8 mouse cellular contexts compared by ENCODE assay signal in genomic region chr9:107340911-107341645, GRCm38 (mm10). TPM values are rescaled to one million over a fixed set of nuclear protein-coding genes. Genes with fewer than 3 reads are reported as not detected.
A peak's percentile ranks its signal among the peaks of the same experiment; 100 is the strongest.
DNase-seq lines count a peak whose midpoint lies in the region; ATAC-seq and TF ChIP-seq lines count a peak whose summit lies in the region.

No protein-coding gene starts in this region.

- H3K36me3 ChIP-seq in neural tube, embryonic 11.5 days (ENCODE audit: control insufficient read depth, insufficient read depth, low read length): no peaks in the 10 kb centered on the region
- H3K36me3 ChIP-seq in limb, embryonic 15.5 days: no peaks in the 10 kb centered on the region
- H3K36me3 ChIP-seq in stomach, postnatal 0 days (ENCODE audit: control insufficient read depth, insufficient read depth, low read length): no peaks in the 10 kb centered on the region

- no peak for ATAC-seq in neural tube, embryonic 11.5 days (ENCODE audit: insufficient read depth, low FRiP score, low TSS enrichment)
- no peak for ATAC-seq in limb, embryonic 15.5 days (ENCODE audit: insufficient number of reproducible peaks, low FRiP score, low TSS enrichment, low read depth)
- ATAC-seq in stomach, postnatal 0 days (ENCODE audit: low FRiP score, low TSS enrichment): no peak
- ATAC-seq in megakaryocyte progenitor cell, adult 5-6 weeks (replicated peaks; ENCODE audit: poor library complexity): no peak

- H3K9ac ChIP-seq in neural tube, embryonic 11.5 days (ENCODE audit: low read length): peak overlapping the region; percentile 64
- peak overlapping the region; percentile 38; the same call in 1 of the 2 replicates for H3K9ac ChIP-seq in limb, embryonic 15.5 days
- peak overlapping the region; percentile 63 for H3K9ac ChIP-seq in stomach, postnatal 0 days (ENCODE audit: low read length)

- H3K4me2 ChIP-seq in neural tube, embryonic 11.5 days (ENCODE audit: low read depth): peak overlapping the region; percentile 53
- H3K4me2 ChIP-seq in limb, embryonic 15.5 days: peak overlapping the region; percentile 87
- H3K4me2 ChIP-seq in stomach, postnatal 0 days (replicated peaks; ENCODE audit: low read depth): peak overlapping the region; percentile 97

- TF ChIP-seq CTCF in stomach, postnatal 0 days (IDR thresholded peaks at IDR 0.05; ENCODE audit: low read depth): no peak

- no peak for TF ChIP-seq EP300 in stomach, postnatal 0 days (optimal IDR thresholded peaks at IDR 0.05)

- peak overlapping the region; percentile 51 for H3K4me3 ChIP-seq in neural tube, embryonic 11.5 days (ENCODE audit: low read depth, low read length)
- peak overlapping the region; percentile 63 for H3K4me3 ChIP-seq in limb, embryonic 15.5 days
- H3K4me3 ChIP-seq in stomach, postnatal 0 days (ENCODE audit: low read depth, low read length): peak overlapping the region; percentile 60

- peak; percentile 70 for DNase-seq in cerebellum, adult 9-11 months
- DNase-seq in cerebellum, adult 8-10 months: no peak
- no peak for DNase-seq in neural tube, embryonic 11.5 days (ENCODE audit: low spot score)
- no peak for DNase-seq in neural tube, embryonic 10.5 days (ENCODE audit: extremely low spot score, low spot score)
- no peak for DNase-seq in stomach, postnatal 0 days (ENCODE audit: low spot score)
- DNase-seq in spleen, postnatal 10 days (ENCODE audit: low spot score in 2 of 2): no peak

- H3K9me3 ChIP-seq in neural tube, embryonic 11.5 days (ENCODE audit: control insufficient read depth, low read length): no peaks in the 10 kb centered on the region
- H3K9me3 ChIP-seq in limb, embryonic 15.5 days: no peaks in the 10 kb centered on the region
- H3K9me3 ChIP-seq in stomach, postnatal 0 days (ENCODE audit: control insufficient read depth, low read length): no peaks in the 10 kb centered on the region

- WGBS in neural tube, embryonic 11.5 days: 56% methylated on average over 12 of the region's 12 CpGs
- WGBS in limb, embryonic 15.5 days: 48% methylated on average over 12 of the region's 12 CpGs
- 50% methylated on average over 12 of the region's 12 CpGs for WGBS in stomach, postnatal 0 days

- H3K4me1 ChIP-seq in neural tube, embryonic 11.5 days (ENCODE audit: control insufficient read depth, insufficient read depth, low read length): peaks cover 15% of the 10 kb centered on the region; the same call in 1 of the 2 replicates
- peaks cover 17% of the 10 kb centered on the region for H3K4me1 ChIP-seq in limb, embryonic 15.5 days
- 0 out of 2 replicates have a peak, but pooled peaks cover 2% of the 10 kb centered on the region for H3K4me1 ChIP-seq in stomach, postnatal 0 days (replicated peaks; ENCODE audit: control insufficient read depth, insufficient read depth)

- H3K27ac ChIP-seq in neural tube, embryonic 11.5 days (ENCODE audit: low read depth, low read length): no peak overlapping the region
- H3K27ac ChIP-seq in limb, embryonic 15.5 days: no peak overlapping the region
- H3K27ac ChIP-seq in stomach, postnatal 0 days (replicated peaks): no peak overlapping the region

- no peaks in the 10 kb centered on the region for H3K27me3 ChIP-seq in neural tube, embryonic 11.5 days (ENCODE audit: control insufficient read depth, insufficient read depth, low read length)
- peaks cover 10% of the 10 kb centered on the region for H3K27me3 ChIP-seq in limb, embryonic 15.5 days
- H3K27me3 ChIP-seq in stomach, postnatal 0 days (ENCODE audit: control insufficient read depth, insufficient read depth, low read length): no peaks in the 10 kb centered on the region

RNA-seq across cellular contexts. Expression of gene 6430571L13Rik, which starts 0.7 kb away (rescaled TPM):
- polyA plus RNA-seq in neural tube, embryonic 11.5 days (2014; fragmentation: Nextera tagmentation; extraction: Ambion mirVana): 1.4 and 2.0 TPM in 2 replicates
- polyA plus RNA-seq in limb, embryonic 15.5 days (2015; fragmentation: Nextera tagmentation; extraction: Ambion mirVana): 0.60 and 0.74 TPM in 2 replicates
- 0.63 and 0.73 TPM in 2 replicates for polyA plus RNA-seq in stomach, postnatal 0 days (2015; fragmentation: Nextera tagmentation; extraction: Ambion mirVana)
- total RNA-seq in megakaryocyte progenitor cell, adult 5-6 weeks (2015): 0.07 TPM in 1 of 2 replicates, not detected in the other
- 0.08 and 0.17 TPM in 2 replicates for total RNA-seq in megakaryocyte progenitor cell, adult 5-6 weeks (2017)

RNA-seq across cellular contexts. Expression of gene Hemk1, which starts 2.9 kb away (rescaled TPM):
- 11.1 and 12.4 TPM in 2 replicates for polyA plus RNA-seq in neural tube, embryonic 11.5 days (2014; fragmentation: Nextera tagmentation; extraction: Ambion mirVana)
- polyA plus RNA-seq in limb, embryonic 15.5 days (2015; fragmentation: Nextera tagmentation; extraction: Ambion mirVana): 8.8 and 10.1 TPM in 2 replicates
- polyA plus RNA-seq in stomach, postnatal 0 days (2015; fragmentation: Nextera tagmentation; extraction: Ambion mirVana): 5.3 and 6.7 TPM in 2 replicates
- 14.5 and 20.2 TPM in 2 replicates for total RNA-seq in megakaryocyte progenitor cell, adult 5-6 weeks (2015)
- 12.0 and 14.0 TPM in 2 replicates for total RNA-seq in megakaryocyte progenitor cell, adult 5-6 weeks (2017)

RNA-seq across cellular contexts. Expression of gene Cish, which starts 45.3 kb away (rescaled TPM):
- 5.1 and 6.4 TPM in 2 replicates for polyA plus RNA-seq in neural tube, embryonic 11.5 days (2014; fragmentation: Nextera tagmentation; extraction: Ambion mirVana)
- polyA plus RNA-seq in limb, embryonic 15.5 days (2015; fragmentation: Nextera tagmentation; extraction: Ambion mirVana): 9.7 and 13.9 TPM in 2 replicates
- polyA plus RNA-seq in stomach, postnatal 0 days (2015; fragmentation: Nextera tagmentation; extraction: Ambion mirVana): 30.8 and 32.2 TPM in 2 replicates
- 0.51 and 0.86 TPM in 2 replicates for total RNA-seq in megakaryocyte progenitor cell, adult 5-6 weeks (2015)
- 0.21 and 0.34 TPM in 2 replicates for total RNA-seq in megakaryocyte progenitor cell, adult 5-6 weeks (2017)

RNA-seq across cellular contexts. Expression of gene Mapkapk3, which starts 51.4 kb away (rescaled TPM):
- 3.6 and 4.8 TPM in 2 replicates for polyA plus RNA-seq in neural tube, embryonic 11.5 days (2014; fragmentation: Nextera tagmentation; extraction: Ambion mirVana)
- polyA plus RNA-seq in limb, embryonic 15.5 days (2015; fragmentation: Nextera tagmentation; extraction: Ambion mirVana): 24.2 and 24.7 TPM in 2 replicates
- 32.0 and 37.4 TPM in 2 replicates for polyA plus RNA-seq in stomach, postnatal 0 days (2015; fragmentation: Nextera tagmentation; extraction: Ambion mirVana)
- total RNA-seq in megakaryocyte progenitor cell, adult 5-6 weeks (2015): 100 and 115 TPM in 2 replicates
- 175 and 186 TPM in 2 replicates for total RNA-seq in megakaryocyte progenitor cell, adult 5-6 weeks (2017)

RNA-seq across cellular contexts. Expression of gene Cacna2d2, which starts 58.3 kb away (rescaled TPM):
- polyA plus RNA-seq in neural tube, embryonic 11.5 days (2014; fragmentation: Nextera tagmentation; extraction: Ambion mirVana): 1.4 and 1.8 TPM in 2 replicates
- 0.37 and 0.41 TPM in 2 replicates for polyA plus RNA-seq in limb, embryonic 15.5 days (2015; fragmentation: Nextera tagmentation; extraction: Ambion mirVana)
- 0.15 and 0.16 TPM in 2 replicates for polyA plus RNA-seq in stomach, postnatal 0 days (2015; fragmentation: Nextera tagmentation; extraction: Ambion mirVana)
- total RNA-seq in megakaryocyte progenitor cell, adult 5-6 weeks (2015): 0.42 and 1.5 TPM in 2 replicates
- total RNA-seq in megakaryocyte progenitor cell, adult 5-6 weeks (2017): 0.30 and 0.37 TPM in 2 replicates
